Mouse (Mus musculus) spleen, adult 2 months (tissue): Measurements from ENCODE around the gene Olfr918. TPM values are rescaled to one million over a fixed set of nuclear protein-coding genes. Genes with fewer than 3 reads are reported as not detected.

ENCODE experiments used
- DNase-seq, 2 experiments: peaks; one replicate each; pipeline versions ENCODE4 v3.0.0 to v3.0.0-alpha.2; 2012 to 2021; ENCODE audit warnings: low spot score in 2 of 2, low read depth in 1 of 2
- H3K27ac ChIP-seq: fragments of 200-500 bp; 2 replicates; pipeline ENCODE4 v1.5.1; 2012; ENCODE audit warnings: low read length, inconsistent platforms; ENCODE audit not compliant: insufficient read depth
- H3K27me3 ChIP-seq: fragments of 200-500 bp; 2 replicates; pipeline ENCODE4 v1.6.1; 2012; ENCODE audit warnings: mild to moderate bottlenecking, moderate library complexity, low read length, inconsistent platforms; ENCODE audit not compliant: control insufficient read depth, insufficient read depth
- H3K36me3 ChIP-seq: fragments of 200-500 bp; 2 replicates; pipeline ENCODE4 v1.6.1; 2012; ENCODE audit warnings: mild to moderate bottlenecking, low read length, inconsistent platforms; ENCODE audit not compliant: control insufficient read depth, insufficient read depth
- H3K4me1 ChIP-seq: fragments of 200-500 bp; 2 replicates; pipeline ENCODE4 v1.6.1; 2011; ENCODE audit warnings: inconsistent platforms; ENCODE audit not compliant: control insufficient read depth, insufficient read depth, insufficient read length
- H3K4me3 ChIP-seq: fragments of 200-500 bp; 2 replicates; pipeline ENCODE4 v1.5.1; 2011; ENCODE audit warnings: mild to moderate bottlenecking, inconsistent platforms; ENCODE audit not compliant: insufficient read depth, insufficient read length; ENCODE audit errors: extremely low read depth
- CTCF ChIP-seq: fragments of 200-500 bp; IDR thresholded peaks from 2 replicates; pipeline ENCODE4 v1.5.1; 2011; ENCODE audit warnings: mild to moderate bottlenecking, inconsistent platforms; ENCODE audit not compliant: insufficient read depth, insufficient read length, insufficient replicate concordance; ENCODE audit errors: extremely low read depth
- POLR2A ChIP-seq: fragments of 200-500 bp; IDR thresholded peaks from 2 replicates; pipeline ENCODE4 v1.6.1; 2011; ENCODE audit warnings: low read depth, low read length, inconsistent platforms
- WGBS: fragments of 180-500 bp; shearing (Covaris S2); methylation state at CpG from one replicate; pipeline ENCODE4 v1.1.7; 2018; 5-methylcytosine and 5-hydroxymethylcytosine counted together
- polyA plus RNA-seq: library from polyadenylated mRNA; depleted of rRNA; stranded (reverse); fragments of >200 nt; gene quantifications from 2 replicates; pipeline ENCODE4 v1.2.3, GENCODE M21; 2012; rRNA removed

Gene Olfr918
- polyA plus RNA-seq = not detected in 2 replicates

DNA sequence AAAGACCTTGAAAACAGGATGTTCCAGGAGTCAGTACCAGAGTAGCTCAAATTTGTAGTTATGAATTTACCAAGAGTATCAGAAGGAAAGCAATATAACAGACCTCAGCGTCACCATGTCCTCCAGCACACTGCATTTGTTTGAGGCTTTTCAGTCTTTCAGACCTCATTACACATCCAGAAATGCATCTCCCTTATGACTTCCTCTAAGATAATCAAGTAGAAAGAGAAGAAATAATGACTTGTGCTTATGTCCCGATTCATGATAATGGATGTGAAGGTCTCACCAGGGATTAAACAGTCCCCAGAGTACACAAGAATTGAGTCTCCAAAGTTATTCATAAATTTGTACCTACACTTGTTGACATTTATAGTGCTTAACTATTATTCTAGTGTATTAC is at the start of gene Olfr918:
TSS of gene Olfr918 (minus strand) at position 101 of the 400 bp plus-strand sequence.
- Histone ChIP-seq H3K27me3 (no peaks in the 10 kb centered on the region), H3K36me3 (no peaks in the 10 kb centered on the region), H3K4me1 (no peaks in the 10 kb centered on the region), H3K27ac (no peak within 1 kb of the TSS), H3K4me3 (no peak within 1 kb of the TSS)
- no peak for DNase-seq
- TF ChIP-seq CTCF = no peak
- TF ChIP-seq POLR2A = no peak
- 82% methylated on average over 2 of the region's 2 CpGs for whole genome bisulfite sequencing

DNA sequence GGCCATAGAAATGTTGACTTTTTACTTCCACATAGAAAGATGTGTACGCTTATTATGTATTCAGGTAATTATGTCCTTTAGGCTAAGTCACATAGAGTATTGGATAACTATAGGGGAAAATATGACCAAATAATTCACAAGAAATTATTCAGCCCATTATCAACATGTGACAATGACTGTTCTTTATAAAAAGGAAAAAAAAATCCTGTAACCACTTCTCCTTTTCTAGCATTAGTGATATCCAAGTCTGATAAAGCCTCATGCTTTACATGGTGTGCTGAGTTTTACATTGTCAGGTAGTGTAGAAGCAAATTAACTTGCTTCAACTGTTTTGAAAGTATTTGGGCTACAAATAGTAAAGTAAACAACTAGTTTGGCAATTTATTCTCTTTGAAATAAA is 49.6 kb upstream of the Olfr918 start:
- Histone ChIP-seq H3K36me3 (peaks cover 6% of the 10 kb centered on the region), H3K27ac (no peak overlapping the region), H3K27me3 (no peaks in the 10 kb centered on the region), H3K4me3 (no peak overlapping the region), H3K4me1 (peaks cover 5% of the 10 kb centered on the region; the same call in 1 of the 2 replicates)
- WGBS = 94% methylated on average over 1 of the region's 1 CpGs
- DNase-seq = no peak
- TF ChIP-seq CTCF (no peak), POLR2A (no peak)

DNA sequence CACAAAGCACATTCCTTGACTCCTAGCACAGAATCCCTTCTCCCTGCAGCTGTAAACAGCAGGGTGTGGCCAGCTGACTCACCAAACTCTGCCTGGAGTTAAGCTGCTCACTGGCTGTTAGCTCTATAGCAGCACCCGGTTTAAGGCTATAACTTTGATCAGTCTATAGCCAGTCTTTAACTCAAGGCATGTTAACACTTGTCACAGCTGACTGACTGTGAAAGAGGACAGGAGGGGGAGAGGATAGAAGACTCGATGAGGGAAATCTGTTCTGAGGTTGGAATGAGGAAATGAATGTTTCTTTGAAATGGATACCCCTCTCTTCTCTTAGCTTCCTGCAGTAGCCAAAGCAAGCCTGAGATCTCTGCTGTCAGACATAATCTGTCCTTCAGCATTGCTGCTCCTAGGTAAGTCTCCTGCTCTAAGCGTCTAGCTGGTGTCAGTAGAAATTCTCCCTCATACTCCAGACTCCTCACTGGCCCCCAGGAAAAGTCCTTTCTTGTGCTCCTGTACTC is 44.6 kb upstream of the Olfr918 start:
- Histone ChIP-seq H3K4me1 (peaks cover 5% of the 10 kb centered on the region; the same call in 1 of the 2 replicates), H3K27ac (no peak overlapping the region), H3K36me3 (peaks cover 4% of the 10 kb centered on the region; the same call in 1 of the 2 replicates), H3K4me3 (peak overlapping the region; percentile 48), H3K27me3 (no peaks in the 10 kb centered on the region)
- no peak for TF ChIP-seq POLR2A
- TF ChIP-seq CTCF = no peak
- no peak for DNase-seq
- 6% methylated on average over 3 of the region's 3 CpGs for WGBS

DNA sequence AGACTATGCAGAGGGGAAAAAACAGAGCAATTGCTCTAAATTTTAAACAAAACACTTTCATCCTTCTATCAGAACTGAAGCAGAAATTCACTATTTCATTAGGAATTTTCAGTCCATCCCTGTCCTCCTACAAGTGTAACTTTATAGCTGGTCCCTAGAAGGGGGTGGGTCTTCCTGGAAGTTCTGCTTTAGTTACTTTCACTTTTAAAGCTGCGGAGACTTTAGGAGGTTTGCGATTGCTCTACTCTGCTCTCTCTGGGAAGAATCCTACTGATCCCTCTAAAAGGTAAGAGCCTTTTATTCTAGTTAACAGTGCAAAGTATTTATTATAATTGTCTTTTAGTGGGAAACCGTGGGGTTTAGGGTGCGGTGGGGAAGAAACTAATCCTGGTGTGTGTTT is 43.7 kb upstream of the Olfr918 start, which contains the start of gene Vwa5a:
TSS of gene Vwa5a (plus strand) at position 167 of the 400 bp plus-strand sequence.
- no peak within 1 kb of the TSS for H3K27ac ChIP-seq

DNA sequence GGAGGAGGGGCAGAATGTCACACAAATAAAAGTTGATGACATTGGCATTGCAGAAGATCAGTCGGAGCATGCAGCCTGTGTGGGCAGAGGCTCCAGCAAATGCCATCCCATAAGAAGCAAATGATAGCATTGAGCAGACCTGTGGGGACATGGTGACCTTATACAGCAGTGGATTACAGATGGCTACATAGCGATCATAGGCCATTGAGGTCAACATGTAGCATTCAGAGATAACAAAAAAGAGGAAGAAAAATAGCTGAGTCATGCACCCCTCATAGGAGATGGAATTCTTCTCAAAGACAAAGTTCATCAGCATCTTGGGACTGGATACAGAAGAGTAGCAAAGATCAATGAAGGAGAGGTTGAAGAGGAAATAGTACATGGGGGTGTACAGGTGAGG is 1.5 kb downstream of the Olfr918 start:
- Histone ChIP-seq H3K27me3 (no peaks in the 10 kb centered on the region), H3K27ac (no peak overlapping the region), H3K4me1 (no peaks in the 10 kb centered on the region), H3K4me3 (no peak overlapping the region), H3K36me3 (no peaks in the 10 kb centered on the region)
- TF ChIP-seq POLR2A = no peak
- TF ChIP-seq CTCF = no peak
- DNase-seq = no peak
- 64% methylated on average over 2 of the region's 2 CpGs for WGBS

More for the DNA sequence above, 43.7 kb upstream of the Olfr918 start, which contains the start of gene Vwa5a:
- no peaks in the 10 kb centered on the region for H3K27me3 ChIP-seq
- WGBS = 3% methylated on average over 4 of the region's 4 CpGs
- no peak for DNase-seq
- H3K36me3 ChIP-seq = no peaks in the 10 kb centered on the region
- TF ChIP-seq CTCF (no peak), POLR2A (no peak)
- H3K4me1 ChIP-seq = peaks cover 5% of the 10 kb centered on the region; the same call in 1 of the 2 replicates
- H3K4me3 ChIP-seq = peak within 1 kb of the TSS; percentile 48

DNA sequence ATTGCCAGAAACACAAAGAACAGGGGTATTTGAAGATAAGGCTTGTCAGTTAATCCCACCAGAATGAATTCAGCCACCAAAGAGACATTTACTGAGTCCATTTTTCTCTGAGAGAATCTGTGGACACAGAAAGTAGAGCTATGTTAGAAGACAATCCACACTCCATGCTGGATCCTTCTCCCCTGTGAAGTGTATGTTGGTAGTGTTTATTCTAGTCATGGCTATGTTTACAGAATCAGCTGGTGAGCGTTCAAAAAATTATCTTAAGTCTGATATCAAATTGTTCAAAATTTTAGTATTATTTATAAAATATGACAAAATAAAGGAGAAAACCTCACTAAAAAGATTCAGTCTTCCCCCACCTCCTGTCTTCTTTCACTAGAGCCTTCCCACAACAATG is 8.7 kb downstream of the Olfr918 start, which contains the start of gene Olfr917:
TSS of gene Olfr917 (minus strand) at position 101 of the 400 bp plus-strand sequence.
- H3K4me3 ChIP-seq = no peak within 1 kb of the TSS
- H3K27ac ChIP-seq = no peak within 1 kb of the TSS
- TF ChIP-seq POLR2A (no peak), CTCF (no peak)
- H3K27me3 ChIP-seq = no peaks in the 10 kb centered on the region
- no peak for DNase-seq
- 96% methylated on average over 1 of the region's 1 CpGs for WGBS
- no peaks in the 10 kb centered on the region for H3K36me3 ChIP-seq
- H3K4me1 ChIP-seq = no peaks in the 10 kb centered on the region

DNA sequence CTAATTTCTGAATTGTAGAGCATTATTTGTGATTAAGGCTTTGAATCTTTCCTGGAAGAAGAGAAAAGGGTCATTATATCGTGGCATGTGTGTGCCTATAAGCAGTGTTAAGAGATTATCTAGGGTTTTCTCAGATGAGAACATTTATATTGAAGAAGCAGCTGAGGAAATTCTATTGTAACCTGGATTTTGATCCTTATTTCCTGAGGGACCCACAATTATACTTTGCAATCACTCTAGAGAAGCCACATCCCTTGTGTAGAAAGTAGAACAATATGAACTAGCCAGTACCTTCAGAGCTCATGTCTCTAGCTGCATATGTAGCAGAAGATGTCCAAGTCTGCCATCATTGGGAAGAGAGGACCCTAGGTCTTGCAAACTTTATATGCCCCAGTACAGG is 14.6 kb downstream of the Olfr918 start, which contains the start of gene Olfr916:
TSS of gene Olfr916 (minus strand) at position 101 of the 400 bp plus-strand sequence.
- Histone ChIP-seq H3K27ac (no peak within 1 kb of the TSS), H3K27me3 (no peaks in the 10 kb centered on the region), H3K4me1 (no peaks in the 10 kb centered on the region), H3K4me3 (no peak within 1 kb of the TSS), H3K36me3 (no peaks in the 10 kb centered on the region)
- TF ChIP-seq POLR2A (no peak), CTCF (no peak)
- DNase-seq = no peak
- 43% methylated on average over 1 of the region's 1 CpGs for WGBS
